In genomic region chr8:23321166-23321565, GRCm38 (mm10) we compare ENCODE assay signal across 17 mouse cellular contexts.
DNase-seq lines count a peak whose midpoint lies in the region; ATAC-seq and TF ChIP-seq lines count a peak whose summit lies in the region.
"Had no signal": no experiment of that assay in that cellular context is flagged by ENCODE, and none has a peak within 500 bp of the region (broad histone marks: within the 10 kb centered on the region; RNA-seq: fewer than 3 reads in every experiment).

No protein-coding gene starts in this region.

- peak; percentile 17 for DNase-seq in embryo, embryonic 10.5 days (ENCODE audit: low spot score)
- DNase-seq in embryo, embryonic 11 days: no peak
- peak; percentile 19 for DNase-seq in kidney, postnatal 10 days
- no peak for DNase-seq in kidney, adult 8-10 months
- no peak for DNase-seq in spleen, postnatal 10 days (ENCODE audit: low spot score in 2 of 2)
- DNase-seq: adrenal gland, postnatal 10 days; cerebellum, adult 11-12 months; heart, adult 11 months; heart, postnatal 36 days; liver; lung, adult 18-20 months had no signal

- no peaks in the 10 kb centered on the region for H3K36me3 ChIP-seq in embryonic facial prominence, embryonic 12.5 days
- no peaks in the 10 kb centered on the region for H3K36me3 ChIP-seq in small intestine, adult 2 months (ENCODE audit: control insufficient read depth, insufficient read depth, low read length)
- H3K36me3 ChIP-seq: forebrain, embryonic 10.5 days; heart, embryonic 13.5 days had no signal

- H3K9ac ChIP-seq in embryonic facial prominence, embryonic 12.5 days: no peak overlapping the region
- H3K9ac ChIP-seq: heart, embryonic 13.5 days had no signal

- WGBS in embryonic facial prominence, embryonic 12.5 days: 29% methylated on average over 5 of the region's 5 CpGs
- WGBS in small intestine, adult 2 months: 38% methylated on average over 5 of the region's 5 CpGs

- no peak for ATAC-seq in embryonic facial prominence, embryonic 12.5 days (ENCODE audit: insufficient number of reproducible peaks, insufficient read depth, low FRiP score, low TSS enrichment)
- ATAC-seq: hindbrain, embryonic 16.5 days had no signal

- no peak overlapping the region for H3K4me2 ChIP-seq in embryonic facial prominence, embryonic 12.5 days (replicated peaks)
- H3K4me2 ChIP-seq: heart, embryonic 13.5 days had no signal

- H3K4me1 ChIP-seq in embryonic facial prominence, embryonic 12.5 days: no peaks in the 10 kb centered on the region
- H3K4me1 ChIP-seq in small intestine, adult 2 months (ENCODE audit: control insufficient read depth, insufficient read depth, insufficient read length, low read length): peaks cover 3% of the 10 kb centered on the region

- no peaks in the 10 kb centered on the region for H3K9me3 ChIP-seq in embryonic facial prominence, embryonic 12.5 days
- H3K9me3 ChIP-seq: forebrain, embryonic 10.5 days; heart, embryonic 13.5 days had no signal

- TF ChIP-seq CTCF in small intestine, adult 2 months (IDR thresholded peaks at IDR 0.05; ENCODE audit: extremely low read depth, insufficient read length, insufficient replicate concordance, low read depth, low read length): no peak

- no peak for TF ChIP-seq POLR2A in small intestine, adult 2 months (IDR thresholded peaks at IDR 0.05; ENCODE audit: low read depth, low read length)

- H3K27me3 ChIP-seq in embryonic facial prominence, embryonic 12.5 days: no peaks in the 10 kb centered on the region
- no peaks in the 10 kb centered on the region for H3K27me3 ChIP-seq in small intestine, adult 2 months (ENCODE audit: control insufficient read depth, insufficient read depth, low read length)
- H3K27me3 ChIP-seq: heart, embryonic 13.5 days had no signal

- H3K4me3 ChIP-seq in embryonic facial prominence, embryonic 12.5 days: no peak overlapping the region
- no peak overlapping the region for H3K4me3 ChIP-seq in small intestine, adult 2 months (ENCODE audit: low read depth, low read length)
- H3K4me3 ChIP-seq: forebrain, embryonic 10.5 days; heart, embryonic 13.5 days; layer of hippocampus, adult 2 months had no signal

- 0 out of 2 replicates have a peak overlapping the region, but pooled peaks have one; percentile 12 for H3K27ac ChIP-seq in embryonic facial prominence, embryonic 12.5 days
- H3K27ac ChIP-seq in small intestine, adult 2 months (ENCODE audit: insufficient read depth, low read depth, low read length): 0 out of 2 replicates have a peak overlapping the region, but pooled peaks have one; percentile 8
- H3K27ac ChIP-seq: forebrain, embryonic 10.5 days; heart, embryonic 13.5 days; layer of hippocampus, adult 2 months had no signal

Comparison
In these comparisons a context has a peak if more than half of its experiments do, and no peak if none do; other contexts are left out.
1. DNase-seq: peak in embryo, embryonic 10.5 days (single experiment) and kidney, postnatal 10 days (single experiment); none in embryo, embryonic 11 days (single experiment), kidney, adult 8-10 months (0 of 2) and spleen, postnatal 10 days (0 of 2).